Mouse (Mus musculus) heart, postnatal 0 days (tissue): ENCODE data around the gene Naaladl2.

ENCODE experiments used
- CTCF ChIP-seq: IDR thresholded peaks from 2 replicates; pipeline ENCODE4 v1.5.1; 2016; ENCODE audit warnings: antibody characterized with exemption, control low read depth, low read depth
- EP300 ChIP-seq: IDR thresholded peaks from 2 replicates; pipeline ENCODE4 v1.6.1; 2016; ENCODE audit warnings: antibody characterized with exemption, low read depth

GRCm38 (mm10) chr3:25075785-25076184 is 68.3 kb downstream of the Naaladl2 start:
- no peak for TF ChIP-seq CTCF
- no peak for TF ChIP-seq EP300
